Mouse (Mus musculus): ENCODE measurements at regions not wholly inside any gene's neighbourhood (a gene's known extent, or its start where the extent isn't known, plus 50 kb on each side); places are given as distances from the start of the nearest gene placed in this dataset.

- H3K9ac ChIP-seq (replicated peaks) = no peak overlapping the region
- WGBS = 77% methylated on average over 5 of the region's 5 CpGs
These were observed 85.4 kb downstream of the Atp23 start for GRCm38 (mm10) chr10:126815730-126816129.

DNA sequence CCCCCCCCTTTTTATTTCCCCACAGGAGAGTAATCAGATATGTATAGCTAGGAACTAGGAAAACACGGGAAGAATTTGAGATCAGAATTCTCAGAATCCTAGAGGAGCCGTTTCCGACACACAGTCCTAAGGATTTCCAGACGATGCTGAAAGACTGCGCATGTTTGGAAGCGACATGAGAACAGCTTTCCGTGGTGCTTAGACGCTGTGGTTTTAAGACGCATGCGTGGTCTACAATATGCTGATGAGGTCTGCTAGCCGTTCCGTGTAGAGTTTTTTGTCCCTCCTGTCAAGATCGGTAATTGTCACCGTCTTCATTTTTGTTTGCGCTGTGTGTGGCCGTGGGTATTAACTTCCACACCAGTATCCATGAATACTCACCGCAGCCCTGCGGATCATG, 86.2 kb downstream of the Atp23 start:
- no peak for ATAC-seq (ENCODE audit: insufficient number of reproducible peaks, insufficient read depth, low FRiP score, low TSS enrichment, low read depth)
- Histone ChIP-seq H3K27ac (no peak overlapping the region), H3K9ac (replicated peaks) (no peak overlapping the region), H3K4me3 (replicated peaks) (no peak overlapping the region), H3K36me3 (no peaks in the 10 kb centered on the region), H3K9me3 (0 out of 2 replicates have a peak, but pooled peaks cover 6% of the 10 kb centered on the region), H3K4me2 (no peak overlapping the region), H3K4me1 (replicated peaks) (peaks cover 5% of the 10 kb centered on the region; the same call in 1 of the 2 replicates), H3K27me3 (no peaks in the 10 kb centered on the region)
- 83% methylated on average over 18 of the region's 18 CpGs for WGBS

More at GRCm38 (mm10) chr10:126815730-126816129, 85.4 kb downstream of the Atp23 start:
- ATAC-seq (ENCODE audit: insufficient number of reproducible peaks, insufficient read depth, low FRiP score, low TSS enrichment, low read depth) = no peak
- Histone ChIP-seq H3K27ac (no peak overlapping the region), H3K27me3 (no peaks in the 10 kb centered on the region), H3K4me3 (replicated peaks) (no peak overlapping the region), H3K36me3 (no peaks in the 10 kb centered on the region), H3K4me1 (replicated peaks) (peaks cover 5% of the 10 kb centered on the region; the same call in 1 of the 2 replicates), H3K4me2 (no peak overlapping the region), H3K9me3 (0 out of 2 replicates have a peak, but pooled peaks cover 6% of the 10 kb centered on the region)

DNA sequence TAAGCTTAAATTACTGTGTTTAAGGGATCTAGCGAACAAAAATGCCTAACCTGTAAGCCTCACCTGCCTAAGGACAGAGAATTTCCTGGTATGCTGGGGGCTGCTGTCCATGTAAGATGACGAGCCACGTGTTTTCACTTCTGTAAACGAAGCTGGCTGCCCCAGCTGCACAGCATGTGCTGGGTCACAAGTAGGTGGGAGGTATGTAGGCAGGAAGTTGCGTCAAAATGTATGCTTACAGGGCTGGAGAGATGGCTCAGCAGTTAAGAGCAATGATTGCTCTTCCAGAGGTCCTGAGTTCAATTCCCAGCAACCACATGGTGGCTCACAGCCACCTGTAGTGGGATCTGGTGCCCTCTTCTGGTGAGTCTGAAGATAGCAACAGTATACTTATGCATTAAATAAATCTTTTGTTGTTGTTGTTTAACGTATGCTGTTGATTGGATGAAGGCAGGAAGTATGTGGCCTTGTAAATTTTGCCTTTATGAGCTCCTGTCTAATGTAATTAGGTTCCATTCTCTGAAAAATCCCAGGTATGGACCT, 88.0 kb downstream of the Atp23 start:
- Histone ChIP-seq H3K4me1 (replicated peaks) (peaks cover 5% of the 10 kb centered on the region; the same call in 1 of the 2 replicates), H3K27me3 (no peaks in the 10 kb centered on the region), H3K27ac (no peak overlapping the region), H3K4me3 (replicated peaks) (no peak overlapping the region), H3K9me3 (0 out of 2 replicates have a peak, but pooled peaks cover 6% of the 10 kb centered on the region), H3K36me3 (no peaks in the 10 kb centered on the region), H3K9ac (replicated peaks) (no peak overlapping the region), H3K4me2 (no peak overlapping the region)
- no peak for ATAC-seq (ENCODE audit: insufficient number of reproducible peaks, insufficient read depth, low FRiP score, low TSS enrichment, low read depth)
- WGBS = 60% methylated on average over 6 of the region's 6 CpGs

DNA sequence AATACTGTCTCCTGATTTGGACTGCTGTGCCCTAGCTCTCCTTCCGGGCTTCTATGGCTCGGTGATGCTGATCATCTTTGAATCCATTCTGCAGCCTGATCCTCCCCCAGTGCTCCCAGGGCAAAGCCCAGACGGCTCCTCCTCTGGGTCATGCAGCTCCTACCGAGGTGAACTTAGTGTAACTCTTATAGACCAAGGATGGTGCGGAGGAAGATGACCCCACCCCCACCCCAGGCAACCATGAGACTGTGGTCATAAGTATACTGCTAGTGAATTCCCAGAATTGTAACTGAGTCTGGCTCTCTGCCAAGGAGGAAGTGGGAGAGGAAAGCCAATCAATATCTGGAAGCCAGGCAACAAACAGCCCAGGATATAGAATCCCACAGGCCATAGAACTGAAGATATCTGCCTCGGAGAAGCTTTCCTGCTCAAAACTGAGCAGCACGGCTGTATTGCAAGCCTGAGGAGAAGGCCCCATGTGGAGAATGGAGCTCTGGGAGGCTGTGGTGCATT, 88.9 kb downstream of the Atp23 start:
- Histone ChIP-seq H3K27ac (no peak overlapping the region), H3K9ac (replicated peaks) (no peak overlapping the region), H3K27me3 (no peaks in the 10 kb centered on the region), H3K36me3 (no peaks in the 10 kb centered on the region), H3K4me2 (no peak overlapping the region), H3K9me3 (0 out of 2 replicates have a peak, but pooled peaks cover 6% of the 10 kb centered on the region), H3K4me1 (replicated peaks) (peaks cover 5% of the 10 kb centered on the region; the same call in 1 of the 2 replicates), H3K4me3 (replicated peaks) (no peak overlapping the region)
- WGBS = 79% methylated on average over 7 of the region's 7 CpGs
- ATAC-seq (ENCODE audit: insufficient number of reproducible peaks, insufficient read depth, low FRiP score, low TSS enrichment, low read depth) = no peak

DNA sequence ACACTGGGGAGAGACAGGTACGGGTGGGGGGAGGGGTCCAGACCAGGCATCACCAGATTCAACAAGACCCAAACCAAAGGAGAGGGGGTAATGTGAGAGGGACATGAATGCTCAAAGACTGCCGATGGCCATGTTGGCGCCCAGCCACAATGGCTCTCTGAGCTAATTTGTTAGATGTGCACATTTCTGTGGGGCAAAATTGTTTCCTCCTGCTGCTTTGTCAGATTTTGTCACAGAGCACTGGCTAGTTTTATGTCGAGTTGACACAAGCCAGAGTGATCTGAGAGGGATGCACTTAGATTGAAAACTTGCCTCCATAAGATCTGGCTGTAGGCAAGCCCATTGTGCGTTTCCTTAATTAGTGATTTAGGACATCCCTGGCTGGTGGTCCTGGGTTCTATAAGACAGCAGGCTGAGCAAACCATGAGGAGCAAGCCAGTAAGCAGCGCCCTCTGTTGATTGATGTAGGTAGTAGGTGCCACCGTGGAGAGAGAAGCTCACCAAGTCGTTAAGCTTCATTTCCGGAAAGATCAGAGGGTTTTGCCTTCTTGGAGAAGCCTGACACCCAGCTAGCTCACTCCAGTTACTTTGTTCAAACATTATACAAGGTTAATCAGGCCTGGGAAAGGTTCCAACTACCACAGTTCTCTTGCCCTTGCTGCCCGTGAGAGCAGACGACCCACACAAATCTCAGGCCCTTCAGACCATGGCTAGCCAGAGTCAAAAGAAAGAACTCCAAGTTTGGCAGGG, 90.6 kb downstream of the Atp23 start:
- WGBS = 74% methylated on average over 11 of the region's 11 CpGs
- Histone ChIP-seq H3K27ac (no peak overlapping the region), H3K9ac (replicated peaks) (no peak overlapping the region), H3K4me3 (replicated peaks) (no peak overlapping the region), H3K9me3 (0 out of 2 replicates have a peak, but pooled peaks cover 7% of the 10 kb centered on the region), H3K4me1 (replicated peaks) (peaks cover 5% of the 10 kb centered on the region; the same call in 1 of the 2 replicates), H3K4me2 (peak overlapping the region; percentile 50), H3K27me3 (no peaks in the 10 kb centered on the region), H3K36me3 (no peaks in the 10 kb centered on the region)
- ATAC-seq (ENCODE audit: insufficient number of reproducible peaks, insufficient read depth, low FRiP score, low TSS enrichment, low read depth) = no peak

DNA sequence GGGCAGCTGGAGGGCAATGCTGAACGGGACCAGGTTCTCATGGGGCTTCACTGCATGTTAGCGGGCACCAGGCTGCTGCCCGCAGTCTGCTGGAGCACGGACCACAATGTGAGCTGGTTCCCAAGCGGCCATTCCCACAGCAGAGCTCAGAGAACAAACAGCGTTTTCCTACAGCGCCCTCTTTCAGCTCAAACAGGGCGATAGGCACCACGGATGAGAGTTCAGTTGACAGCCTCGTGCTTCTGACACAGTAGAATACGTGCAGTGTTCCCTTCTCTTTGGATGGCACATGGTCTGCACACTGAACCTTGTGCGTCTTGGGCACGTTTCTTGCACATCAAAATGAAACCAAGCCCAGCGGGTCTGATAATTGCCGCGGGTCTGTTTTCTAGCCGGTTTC, 91.6 kb downstream of the Atp23 start:
- peak overlapping the region; percentile 50 for H3K4me2 ChIP-seq
- peaks cover 5% of the 10 kb centered on the region; the same call in 1 of the 2 replicates for H3K4me1 ChIP-seq (replicated peaks)
- no peaks in the 10 kb centered on the region for H3K36me3 ChIP-seq
- 0 out of 2 replicates have a peak, but pooled peaks cover 7% of the 10 kb centered on the region for H3K9me3 ChIP-seq
- WGBS = 53% methylated on average over 17 of the region's 17 CpGs
- H3K9ac ChIP-seq (replicated peaks) = 0 out of 2 replicates have a peak overlapping the region, but pooled peaks have one; percentile 18
- no peak overlapping the region for H3K27ac ChIP-seq
- peak overlapping the region; percentile 25 for H3K4me3 ChIP-seq (replicated peaks)
- H3K27me3 ChIP-seq = no peaks in the 10 kb centered on the region
- ATAC-seq (ENCODE audit: insufficient number of reproducible peaks, insufficient read depth, low FRiP score, low TSS enrichment, low read depth) = no peak

- H3K4me3 ChIP-seq (replicated peaks) = no peak overlapping the region
- H3K4me2 ChIP-seq = no peak overlapping the region
- WGBS = 88% methylated on average over 4 of the region's 4 CpGs
- H3K9ac ChIP-seq (replicated peaks) = no peak overlapping the region
- H3K4me1 ChIP-seq (replicated peaks) = no peaks in the 10 kb centered on the region
- no peak overlapping the region for H3K27ac ChIP-seq
- no peak for ATAC-seq (ENCODE audit: insufficient number of reproducible peaks, insufficient read depth, low FRiP score, low TSS enrichment, low read depth)
- H3K36me3 ChIP-seq = no peaks in the 10 kb centered on the region
- no peaks in the 10 kb centered on the region for H3K27me3 ChIP-seq
- 0 out of 2 replicates have a peak, but pooled peaks cover 4% of the 10 kb centered on the region for H3K9me3 ChIP-seq
These were observed 94.3 kb downstream of the Atp23 start for GRCm38 (mm10) chr10:126806881-126807280.

DNA sequence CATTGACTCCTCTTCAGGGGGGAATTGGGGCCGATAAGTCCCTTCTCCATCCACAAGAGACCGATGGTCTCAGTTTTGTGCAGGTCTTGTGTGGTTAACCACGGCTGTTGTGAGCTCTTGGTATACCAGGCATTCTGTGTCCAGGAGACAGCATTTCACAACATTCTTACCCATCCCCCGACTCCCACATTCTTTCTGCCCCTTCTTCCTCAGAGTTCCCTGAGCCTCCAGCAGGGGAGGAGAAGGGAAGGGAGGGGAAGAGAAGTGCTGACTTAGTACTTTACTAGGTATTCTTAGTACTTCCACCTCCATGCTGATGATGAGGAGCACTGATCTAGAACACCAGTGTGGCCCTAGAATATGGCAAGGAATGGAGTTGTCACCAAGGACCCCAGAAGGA, 98.4 kb downstream of the Atp23 start:
- WGBS = 83% methylated on average over 4 of the region's 4 CpGs
- H3K27ac ChIP-seq = no peak overlapping the region
- H3K4me2 ChIP-seq = no peak overlapping the region
- H3K27me3 ChIP-seq = no peaks in the 10 kb centered on the region
- ATAC-seq (ENCODE audit: insufficient number of reproducible peaks, insufficient read depth, low FRiP score, low TSS enrichment, low read depth) = no peak
- no peak overlapping the region for H3K4me3 ChIP-seq (replicated peaks)
- 0 out of 2 replicates have a peak, but pooled peaks cover 4% of the 10 kb centered on the region for H3K9me3 ChIP-seq
- H3K4me1 ChIP-seq (replicated peaks) = no peaks in the 10 kb centered on the region
- H3K9ac ChIP-seq (replicated peaks) = no peak overlapping the region
- H3K36me3 ChIP-seq = no peaks in the 10 kb centered on the region

- ATAC-seq (ENCODE audit: insufficient number of reproducible peaks, insufficient read depth, low FRiP score, low TSS enrichment, low read depth) = no peak
- Histone ChIP-seq H3K27ac (no peak overlapping the region), H3K27me3 (no peaks in the 10 kb centered on the region), H3K9ac (replicated peaks) (no peak overlapping the region), H3K9me3 (no peaks in the 10 kb centered on the region), H3K4me1 (replicated peaks) (no peaks in the 10 kb centered on the region), H3K36me3 (no peaks in the 10 kb centered on the region), H3K4me3 (replicated peaks) (no peak overlapping the region), H3K4me2 (no peak overlapping the region)
- 52% methylated on average over 4 of the region's 4 CpGs for WGBS
These were observed 101.8 kb downstream of the Atp23 start for GRCm38 (mm10) chr10:126799393-126799792.

- Histone ChIP-seq H3K4me2 (no peak overlapping the region), H3K27ac (no peak overlapping the region), H3K9me3 (no peaks in the 10 kb centered on the region), H3K4me1 (replicated peaks) (peaks cover 9% of the 10 kb centered on the region), H3K9ac (replicated peaks) (no peak overlapping the region), H3K4me3 (replicated peaks) (no peak overlapping the region), H3K27me3 (no peaks in the 10 kb centered on the region), H3K36me3 (no peaks in the 10 kb centered on the region)
- ATAC-seq (ENCODE audit: insufficient number of reproducible peaks, insufficient read depth, low FRiP score, low TSS enrichment, low read depth) = no peak
- 19% methylated on average over 3 of the region's 3 CpGs for WGBS
These were observed 108.0 kb downstream of the Atp23 start for GRCm38 (mm10) chr10:126793136-126793535.

DNA sequence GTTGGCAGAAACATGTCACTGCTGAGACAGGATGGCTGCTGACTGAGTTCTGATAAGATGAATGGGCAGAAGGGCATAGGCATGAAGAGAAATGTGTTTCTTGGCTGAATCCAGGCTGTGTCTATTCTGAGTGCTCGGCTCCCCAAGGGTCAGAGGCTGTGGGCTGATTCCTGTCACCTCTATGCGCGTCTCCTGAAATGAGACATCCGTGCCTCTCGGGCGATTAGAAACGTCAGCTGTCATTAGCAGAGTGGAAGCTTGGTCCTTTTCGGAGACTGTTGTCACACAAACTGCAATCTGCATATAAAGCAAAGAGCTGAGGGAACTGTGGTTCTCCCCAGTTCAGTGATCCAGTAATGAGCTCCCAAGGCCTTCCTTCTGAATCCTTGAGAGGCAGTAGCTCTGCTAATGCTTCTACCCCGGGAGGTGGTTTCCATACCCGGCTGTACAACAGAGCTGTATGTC, 108.8 kb downstream of the Atp23 start:
- Histone ChIP-seq H3K36me3 (no peaks in the 10 kb centered on the region), H3K27me3 (no peaks in the 10 kb centered on the region), H3K4me2 (no peak overlapping the region), H3K4me3 (replicated peaks) (no peak overlapping the region), H3K27ac (no peak overlapping the region), H3K9ac (replicated peaks) (no peak overlapping the region), H3K9me3 (no peaks in the 10 kb centered on the region), H3K4me1 (replicated peaks) (peaks cover 9% of the 10 kb centered on the region)
- 68% methylated on average over 10 of the region's 10 CpGs for WGBS
- ATAC-seq (ENCODE audit: insufficient number of reproducible peaks, insufficient read depth, low FRiP score, low TSS enrichment, low read depth) = no peak
